29 mouse cellular contexts compared by ENCODE assay signal in genomic region chr5:36447872-36448271, GRCm38 (mm10). TPM values are rescaled to one million over a fixed set of nuclear protein-coding genes. Genes with fewer than 3 reads are reported as not detected.
"Had no signal": no experiment of that assay in that cellular context is flagged by ENCODE, and none has a peak within 500 bp of the region (broad histone marks: within the 10 kb centered on the region; RNA-seq: fewer than 3 reads in every experiment).

No protein-coding gene starts in this region.

- H3K9me3 ChIP-seq: embryonic facial prominence, embryonic 10.5 days; embryonic facial prominence, embryonic 12.5 days; embryonic facial prominence, embryonic 13.5 days; embryonic facial prominence, embryonic 15.5 days; forebrain, embryonic 10.5 days; forebrain, embryonic 12.5 days; forebrain, embryonic 13.5 days; forebrain, embryonic 15.5 days; heart, embryonic 10.5 days had no signal

- H3K27me3 ChIP-seq: embryonic facial prominence, embryonic 15.5 days; forebrain, embryonic 15.5 days had no signal

- H3K36me3 ChIP-seq: embryonic facial prominence, embryonic 10.5 days; embryonic facial prominence, embryonic 12.5 days; embryonic facial prominence, embryonic 13.5 days; embryonic facial prominence, embryonic 15.5 days; forebrain, embryonic 10.5 days; forebrain, embryonic 12.5 days; forebrain, embryonic 15.5 days; heart, embryonic 10.5 days had no signal

- ATAC-seq: forebrain, embryonic 13.5 days; forebrain, embryonic 14.5 days; forebrain, embryonic 15.5 days; forebrain, embryonic 16.5 days; forebrain, postnatal 0 days had no signal

- H3K27ac ChIP-seq: embryonic facial prominence, embryonic 10.5 days; embryonic facial prominence, embryonic 12.5 days; embryonic facial prominence, embryonic 13.5 days; embryonic facial prominence, embryonic 15.5 days; forebrain, embryonic 10.5 days; forebrain, embryonic 12.5 days; forebrain, embryonic 13.5 days; forebrain, embryonic 15.5 days; gastrocnemius, adult 2 months; heart, adult 2 months; heart, embryonic 10.5 days had no signal

- H3K4me2 ChIP-seq: embryonic facial prominence, embryonic 12.5 days; embryonic facial prominence, embryonic 13.5 days; embryonic facial prominence, embryonic 15.5 days; forebrain, embryonic 12.5 days; forebrain, embryonic 13.5 days; forebrain, embryonic 15.5 days had no signal

- H3K4me1 ChIP-seq: forebrain, embryonic 12.5 days had no signal

- H3K4me3 ChIP-seq: embryonic facial prominence, embryonic 10.5 days; embryonic facial prominence, embryonic 12.5 days; embryonic facial prominence, embryonic 13.5 days; embryonic facial prominence, embryonic 15.5 days; erythroblast, embryonic 14.5 days; forebrain, embryonic 10.5 days; forebrain, embryonic 12.5 days; forebrain, embryonic 13.5 days; forebrain, embryonic 15.5 days; gastrocnemius, adult 2 months; heart, adult 2 months; heart, embryonic 10.5 days had no signal

- H3K9ac ChIP-seq: embryonic facial prominence, embryonic 12.5 days; embryonic facial prominence, embryonic 13.5 days; embryonic facial prominence, embryonic 15.5 days; forebrain, embryonic 12.5 days; forebrain, embryonic 13.5 days; forebrain, embryonic 15.5 days; forebrain, postnatal 0 days had no signal

- DNase-seq: cerebellum, adult 8-10 months; cerebellum, adult 9-10 months; cerebellum, adult 9-11 months; cerebellum, postnatal 10 days; cerebellum, postnatal 14 days; cerebellum, postnatal 25 days; cerebellum, postnatal 36 days; embryo, embryonic 11 days; forebrain, postnatal 0 days; gastrocnemius, adult 2 months; gastrocnemius, postnatal 10 days; gastrocnemius, postnatal 14 days; gastrocnemius, postnatal 25 days; gastrocnemius, postnatal 36 days; heart, adult 11 months; heart, adult 18-20 months; heart, adult 2 months had no signal

RNA-seq across cellular contexts. Expression of gene Sorcs2, which starts 49.9 kb away (rescaled TPM):
- polyA plus RNA-seq: erythroblast, embryonic 14.5 days had no signal
